16 mouse cellular contexts compared by ENCODE assay signal in the genomic region with DNA sequence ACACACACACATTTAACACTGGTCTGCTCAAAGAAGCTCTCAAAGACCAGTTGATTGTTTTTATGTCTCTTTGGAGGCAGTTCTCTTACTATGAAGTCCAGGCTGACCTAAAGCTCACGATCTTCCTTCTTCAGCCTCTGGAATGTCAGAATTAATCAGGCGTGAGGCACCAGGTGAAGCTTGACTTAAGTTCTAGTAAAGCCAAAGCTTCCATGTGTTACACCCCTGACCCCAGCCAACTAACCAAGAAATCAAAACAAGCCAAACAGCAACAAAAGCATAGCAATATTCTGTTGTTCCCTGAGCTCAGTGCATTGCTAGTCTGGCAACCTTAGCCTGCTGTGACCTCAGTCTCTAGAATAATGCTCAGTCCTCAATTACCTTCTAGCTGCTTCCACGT.
"Had no signal": no experiment of that assay in that cellular context is flagged by ENCODE, and none has a peak within 500 bp of the region (broad histone marks: within the 10 kb centered on the region; RNA-seq: fewer than 3 reads in every experiment).

No protein-coding gene starts in this region.

- H3K4me2 ChIP-seq: lung, embryonic 15.5 days; midbrain, embryonic 12.5 days; midbrain, embryonic 15.5 days; neural tube, embryonic 12.5 days; stomach, embryonic 15.5 days had no signal

- H3K9ac ChIP-seq: lung, embryonic 15.5 days; midbrain, embryonic 12.5 days; midbrain, embryonic 15.5 days; neural tube, embryonic 12.5 days; stomach, embryonic 15.5 days had no signal

- H3K4me3 ChIP-seq: lung, embryonic 15.5 days; megakaryocyte, embryonic 14.5 days; midbrain, embryonic 12.5 days; midbrain, embryonic 15.5 days; neural tube, embryonic 12.5 days; stomach, embryonic 15.5 days had no signal

- H3K36me3 ChIP-seq: lung, embryonic 15.5 days; midbrain, embryonic 12.5 days; midbrain, embryonic 15.5 days; neural tube, embryonic 12.5 days; stomach, embryonic 15.5 days had no signal

- H3K4me1 ChIP-seq: lung, embryonic 15.5 days; megakaryocyte, embryonic 14.5 days; midbrain, embryonic 12.5 days; midbrain, embryonic 15.5 days; neural tube, embryonic 12.5 days; stomach, embryonic 15.5 days had no signal

- DNase-seq: lung, adult 2 months; lung, postnatal 14 days; lung, postnatal 36 days; right cerebral cortex, postnatal 14 days; thymus, adult 2 months; thymus, postnatal 25 days; thymus, postnatal 4 days had no signal

- H3K9me3 ChIP-seq: lung, embryonic 15.5 days; midbrain, embryonic 12.5 days; midbrain, embryonic 15.5 days; neural tube, embryonic 12.5 days; stomach, embryonic 15.5 days had no signal

- H3K27ac ChIP-seq: lung, embryonic 15.5 days; macrophage; midbrain, embryonic 12.5 days; midbrain, embryonic 15.5 days; neural tube, embryonic 12.5 days; stomach, embryonic 15.5 days; stomach, postnatal 0 days had no signal

- H3K27me3 ChIP-seq: lung, embryonic 15.5 days; megakaryocyte, embryonic 14.5 days; midbrain, embryonic 12.5 days; midbrain, embryonic 15.5 days; neural tube, embryonic 12.5 days; stomach, embryonic 15.5 days had no signal

- ATAC-seq: lung, postnatal 0 days; midbrain, embryonic 15.5 days had no signal
